In the genomic region with DNA sequence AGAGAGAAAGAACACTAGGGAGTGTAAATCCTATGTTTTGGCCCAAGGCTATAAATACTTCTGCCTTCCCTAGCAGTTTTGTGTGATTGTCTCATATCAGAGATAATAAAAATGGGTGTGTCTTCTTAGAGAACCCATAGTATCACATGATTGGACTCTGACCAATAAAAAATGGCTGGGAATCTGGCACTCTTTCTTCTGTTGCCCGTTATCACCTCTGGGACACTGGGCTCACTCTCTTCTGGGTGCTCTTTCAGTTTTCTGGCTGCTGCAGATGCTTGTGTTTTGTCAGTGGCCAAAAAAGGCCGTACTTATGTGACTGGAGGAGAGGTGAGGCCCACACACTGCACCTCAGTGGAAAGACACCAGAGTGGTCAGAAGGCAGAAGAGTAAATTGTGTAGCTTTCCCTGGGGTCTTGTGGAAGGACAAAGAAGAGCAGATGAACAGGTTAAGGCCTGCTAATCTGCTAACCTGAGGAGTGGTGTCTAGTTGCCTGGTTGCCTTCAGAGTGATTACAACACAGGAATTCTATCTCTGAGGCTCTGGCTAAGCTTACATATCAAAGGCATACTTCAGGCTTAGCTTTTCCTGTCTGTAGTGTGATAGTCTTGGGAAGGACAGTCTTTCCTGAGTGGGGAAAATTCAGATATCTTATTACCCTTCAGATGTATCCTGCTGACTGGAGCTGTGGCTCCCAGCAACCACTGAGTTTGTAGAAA, we compare ENCODE assay signal across 15 mouse cellular contexts.
DNase-seq lines count a peak whose midpoint lies in the region; ATAC-seq lines count a peak whose summit lies in the region.
"Had no signal": no experiment of that assay in that cellular context is flagged by ENCODE, and none has a peak within 500 bp of the region (broad histone marks: within the 10 kb centered on the region; RNA-seq: fewer than 3 reads in every experiment).

No protein-coding gene starts in this region.

- no peak for DNase-seq in heart, postnatal 25 days (ENCODE audit: low spot score)
- DNase-seq in c-Kit-negative CD71-positive TER-119-positive erythroid progenitor cells, embryonic 14.5 days (ENCODE audit: low read depth, low spot score) = peak; percentile 36
- DNase-seq in hindbrain, embryonic 11.5 days (ENCODE audit: low spot score) = no peak
- DNase-seq in left cerebral cortex, adult 18-20 months (ENCODE audit: low spot score in 2 of 2) = no peak
- DNase-seq: B cell, adult 2 months; cerebellum, postnatal 25 days; heart, adult 2 months; thymus, adult 2 months had no signal

- ATAC-seq in heart, embryonic 14.5 days (ENCODE audit: insufficient number of reproducible peaks, insufficient read depth, low FRiP score, low read depth) = no peak
- ATAC-seq in intestine, embryonic 15.5 days = peak; percentile 78
- ATAC-seq in liver, embryonic 16.5 days (ENCODE audit: low read depth) = peak; percentile 86
- ATAC-seq in granulocyte monocyte progenitor cell, adult 5-6 weeks (replicated peaks; ENCODE audit: poor library complexity, severe bottlenecking) = no peak
- ATAC-seq in hindbrain, embryonic 11.5 days (ENCODE audit: low FRiP score) = no peak

- no peak overlapping the region for H3K9ac ChIP-seq in heart, embryonic 14.5 days (ENCODE audit: low read length)
- H3K9ac ChIP-seq in intestine, embryonic 15.5 days = no peak overlapping the region
- H3K9ac ChIP-seq in liver, embryonic 16.5 days (ENCODE audit: low read depth, low read length) = peak overlapping the region; percentile 37; the same call in 1 of the 2 replicates
- no peak overlapping the region for H3K9ac ChIP-seq in hindbrain, embryonic 11.5 days (ENCODE audit: low read depth, low read length)
- H3K9ac ChIP-seq: hindbrain, embryonic 15.5 days had no signal

- H3K4me3 ChIP-seq in heart, embryonic 14.5 days (ENCODE audit: control insufficient read depth in 1 of 2, insufficient read depth in 1 of 2, low read depth in 1 of 2, low read length in 2 of 2) = no peak overlapping the region
- no peak overlapping the region for H3K4me3 ChIP-seq in intestine, embryonic 15.5 days (replicated peaks)
- no peak overlapping the region for H3K4me3 ChIP-seq in liver, embryonic 16.5 days (ENCODE audit: low read depth, low read length)
- H3K4me3 ChIP-seq in hindbrain, embryonic 11.5 days (ENCODE audit: low read depth, low read length) = no peak overlapping the region
- H3K4me3 ChIP-seq: erythroblast, embryonic 14.5 days; heart, adult 2 months; hindbrain, embryonic 15.5 days had no signal

- H3K9me3 ChIP-seq in heart, embryonic 14.5 days (ENCODE audit: control insufficient read depth, low read length) = 0 out of 2 replicates have a peak, but pooled peaks cover 2% of the 10 kb centered on the region
- no peaks in the 10 kb centered on the region for H3K9me3 ChIP-seq in intestine, embryonic 15.5 days
- no peaks in the 10 kb centered on the region for H3K9me3 ChIP-seq in liver, embryonic 16.5 days (replicated peaks; ENCODE audit: control insufficient read depth, low read length)
- H3K9me3 ChIP-seq in hindbrain, embryonic 11.5 days (ENCODE audit: control insufficient read depth, low read length) = no peaks in the 10 kb centered on the region
- H3K9me3 ChIP-seq: G1E; hindbrain, embryonic 15.5 days had no signal

- peaks cover 2 to 11% of the 10 kb centered on the region in 2 experiments for H3K4me1 ChIP-seq in heart, embryonic 14.5 days (ENCODE audit: control insufficient read depth in 2 of 2, insufficient read depth in 2 of 2, low read length in 2 of 2)
- peaks cover 5% of the 10 kb centered on the region for H3K4me1 ChIP-seq in intestine, embryonic 15.5 days (replicated peaks)
- H3K4me1 ChIP-seq in liver, embryonic 16.5 days (ENCODE audit: control insufficient read depth, low read depth, low read length) = peaks cover 11% of the 10 kb centered on the region
- no peaks in the 10 kb centered on the region for H3K4me1 ChIP-seq in hindbrain, embryonic 11.5 days (replicated peaks; ENCODE audit: control insufficient read depth, insufficient read depth, low read length)
- H3K4me1 ChIP-seq: hindbrain, embryonic 15.5 days had no signal

- H3K27me3 ChIP-seq in heart, embryonic 14.5 days (ENCODE audit: control insufficient read depth, insufficient read depth, low read length) = no peaks in the 10 kb centered on the region
- no peaks in the 10 kb centered on the region for H3K27me3 ChIP-seq in intestine, embryonic 15.5 days (replicated peaks)
- H3K27me3 ChIP-seq in liver, embryonic 16.5 days (ENCODE audit: control insufficient read depth, insufficient read depth, low read depth, low read length) = no peaks in the 10 kb centered on the region
- H3K27me3 ChIP-seq in hindbrain, embryonic 11.5 days (ENCODE audit: control insufficient read depth, insufficient read depth, low read length) = no peaks in the 10 kb centered on the region
- H3K27me3 ChIP-seq: hindbrain, embryonic 15.5 days had no signal

- intact Hi-C loops in heart, postnatal 25 days (cut with DNase I) = no loop called here

- H3K27ac ChIP-seq in heart, embryonic 14.5 days (replicated peaks in 1 of 2; ENCODE audit: control insufficient read depth in 1 of 2, insufficient read depth in 1 of 2, low read depth in 2 of 2, low read length in 2 of 2) = 0 out of 4 replicates have a peak overlapping the region, but pooled peaks have one; percentile 12 to 45
- 0 out of 2 replicates have a peak overlapping the region, but pooled peaks have one; percentile 17 for H3K27ac ChIP-seq in intestine, embryonic 15.5 days
- peak overlapping the region; percentile 67 for H3K27ac ChIP-seq in liver, embryonic 16.5 days (ENCODE audit: low read length)
- H3K27ac ChIP-seq in hindbrain, embryonic 11.5 days (ENCODE audit: low read depth, low read length) = no peak overlapping the region
- H3K27ac ChIP-seq: heart, adult 2 months; hindbrain, embryonic 15.5 days had no signal

- H3K4me2 ChIP-seq in heart, embryonic 14.5 days (ENCODE audit: low read length) = no peak overlapping the region
- no peak overlapping the region for H3K4me2 ChIP-seq in intestine, embryonic 15.5 days (replicated peaks)
- H3K4me2 ChIP-seq in liver, embryonic 16.5 days (ENCODE audit: low read depth, low read length) = peak overlapping the region; percentile 18; the same call in 1 of the 2 replicates
- H3K4me2 ChIP-seq in hindbrain, embryonic 11.5 days (replicated peaks; ENCODE audit: low read depth, low read length) = no peak overlapping the region
- H3K4me2 ChIP-seq: hindbrain, embryonic 15.5 days had no signal

- WGBS in heart, embryonic 14.5 days = 41% methylated on average over 2 of the region's 2 CpGs
- 65% methylated on average over 2 of the region's 2 CpGs for WGBS in intestine, embryonic 15.5 days
- WGBS in liver, embryonic 16.5 days (ENCODE audit: insufficient replicate concordance) = 20% methylated on average over 2 of the region's 2 CpGs
- 76% methylated on average over 2 of the region's 2 CpGs for WGBS in hindbrain, embryonic 11.5 days

- H3K36me3 ChIP-seq in heart, embryonic 14.5 days (ENCODE audit: control insufficient read depth, insufficient read depth, low read length) = no peaks in the 10 kb centered on the region
- H3K36me3 ChIP-seq in intestine, embryonic 15.5 days = no peaks in the 10 kb centered on the region
- no peaks in the 10 kb centered on the region for H3K36me3 ChIP-seq in liver, embryonic 16.5 days (ENCODE audit: control insufficient read depth, insufficient read depth)
- H3K36me3 ChIP-seq in hindbrain, embryonic 11.5 days (ENCODE audit: control insufficient read depth, insufficient read depth, low read length) = no peaks in the 10 kb centered on the region
- H3K36me3 ChIP-seq: G1E; hindbrain, embryonic 15.5 days had no signal

Comparison
In these comparisons a context has a peak if more than half of its experiments do, and no peak if none do; other contexts are left out.
1. ATAC-seq: peak in intestine, embryonic 15.5 days (single experiment) and liver, embryonic 16.5 days (single experiment); none in heart, embryonic 14.5 days (single experiment), granulocyte monocyte progenitor cell, adult 5-6 weeks (single experiment) and hindbrain, embryonic 11.5 days (single experiment).